Mouse (Mus musculus) limb, embryonic 14.5 days (tissue): ENCODE results near the gene Slc22a3. TPM values are rescaled to one million over a fixed set of nuclear protein-coding genes. Genes with fewer than 3 reads are reported as not detected.

ENCODE experiments used
- ATAC-seq: fragments of 200-750 bp; cut with Nextera tagmentation; 2 replicates; pipeline ENCODE4 v1.8.0; 2017; ENCODE audit warnings: low read depth, moderate number of reproducible peaks, moderate TSS enrichment; ENCODE audit not compliant: low FRiP score
- DNase-seq: peaks from one replicate; pipeline ENCODE4 v3.0.0-alpha.2; 2015; ENCODE audit warnings: low spot score
- H3K27ac ChIP-seq: fragments of 300-500 bp; sonication (generic); replicated peaks from 2 replicates; pipeline ENCODE4 v1.5.1; 2014; ENCODE audit warnings: low read depth, mild to moderate bottlenecking, low read length, moderate library complexity, mixed read lengths
- H3K27me3 ChIP-seq: fragments of 300-500 bp; sonication (generic); 2 replicates; pipeline ENCODE4 v1.6.1; 2014; ENCODE audit warnings: low read length, mixed read lengths; ENCODE audit not compliant: control insufficient read depth, insufficient read depth
- H3K36me3 ChIP-seq: fragments of 300-500 bp; sonication (generic); 2 replicates; pipeline ENCODE4 v1.6.1; 2014; ENCODE audit warnings: mild to moderate bottlenecking, low read length, moderate library complexity, mixed read lengths; ENCODE audit not compliant: control insufficient read depth, insufficient read depth
- H3K4me1 ChIP-seq: fragments of 300-500 bp; sonication (generic); 2 replicates; pipeline ENCODE4 v1.6.1; 2014; ENCODE audit warnings: antibody characterized with exemption, low read length, mixed read lengths; ENCODE audit not compliant: control insufficient read depth, insufficient read depth
- H3K4me2 ChIP-seq: fragments of 300-500 bp; sonication (generic); replicated peaks from 2 replicates; pipeline ENCODE4 v1.6.1; 2014; ENCODE audit warnings: low read depth, mild to moderate bottlenecking, low read length, moderate library complexity; ENCODE audit not compliant: severe bottlenecking
- H3K4me3 ChIP-seq: fragments of 300-500 bp; sonication (generic); replicated peaks from 2 replicates; pipeline ENCODE4 v1.5.1; 2014; ENCODE audit warnings: low read length
- H3K9ac ChIP-seq: fragments of 300-500 bp; sonication (generic); 2 replicates; pipeline ENCODE4 v1.6.1; 2014; ENCODE audit warnings: mild to moderate bottlenecking, low read depth, low read length, moderate library complexity; ENCODE audit not compliant: severe bottlenecking
- H3K9me3 ChIP-seq: fragments of 300-500 bp; sonication (generic); 2 replicates; pipeline ENCODE4 v1.6.1; 2016; ENCODE audit warnings: low read length; ENCODE audit not compliant: control insufficient read depth
- POLR2A ChIP-seq: fragments of 200-500 bp; IDR thresholded peaks from 2 replicates; pipeline ENCODE4 v1.8.0; 2012; ENCODE audit warnings: inconsistent platforms, mild to moderate bottlenecking, moderate library complexity, borderline replicate concordance; ENCODE audit not compliant: insufficient read depth, insufficient read length; ENCODE audit errors: extremely low read depth
- WGBS: fragments of 180-500 bp; shearing (Covaris S2); extraction: QIAGEN DNeasy Blood & Tissue Kit; methylation state at CpG from one replicate; pipeline ENCODE4 v1.1.7; 2014; 5-methylcytosine and 5-hydroxymethylcytosine counted together
- polyA plus RNA-seq, 2 experiments: library from polyadenylated mRNA; depleted of rRNA in 1 of 2; stranded (reverse) in 1 of 2; unstranded in 1 of 2; fragments of >200 nt; fragmentation: Nextera tagmentation in 1 of 2; extraction: Ambion mirVana in 1 of 2; gene quantifications; 2 replicates each; pipeline versions ENCODE4 v1.2.1 to v1.2.3; 2012 to 2014

The Slc22a3 gene
- polyA plus RNA-seq, 2 experiments = 1.5 to 2.2 TPM

GRCm38 (mm10) chr17:12373601-12374144 is 133.8 kb downstream of the Slc22a3 start:
- H3K9ac ChIP-seq = no peak overlapping the region
- H3K4me2 ChIP-seq = no peak overlapping the region
- H3K4me3 ChIP-seq = no peak overlapping the region
- 91% methylated on average over 3 of the region's 3 CpGs for WGBS
- TF ChIP-seq POLR2A = no peak
- DNase-seq = no peak
- no peaks in the 10 kb centered on the region for H3K27me3 ChIP-seq
- H3K4me1 ChIP-seq = 0 out of 2 replicates have a peak, but pooled peaks cover 2% of the 10 kb centered on the region
- H3K27ac ChIP-seq = no peak overlapping the region
- H3K36me3 ChIP-seq = no peaks in the 10 kb centered on the region
- no peak for ATAC-seq
- no peaks in the 10 kb centered on the region for H3K9me3 ChIP-seq

GRCm38 (mm10) chr17:12372021-12372420 is 135.5 kb downstream of the Slc22a3 start:
- no peaks in the 10 kb centered on the region for H3K9me3 ChIP-seq
- no peak overlapping the region for H3K4me2 ChIP-seq
- TF ChIP-seq POLR2A = no peak
- 30% methylated on average over 4 of the region's 4 CpGs for WGBS
- no peak for ATAC-seq
- 0 out of 2 replicates have a peak, but pooled peaks cover 2% of the 10 kb centered on the region for H3K4me1 ChIP-seq
- H3K27me3 ChIP-seq = no peaks in the 10 kb centered on the region
- H3K36me3 ChIP-seq = no peaks in the 10 kb centered on the region
- H3K27ac ChIP-seq = no peak overlapping the region
- H3K9ac ChIP-seq = no peak overlapping the region
- H3K4me3 ChIP-seq = no peak overlapping the region
- DNase-seq = peak; percentile 54

- H3K27ac ChIP-seq = no peak overlapping the region
- no peak overlapping the region for H3K9ac ChIP-seq
- H3K36me3 ChIP-seq = no peaks in the 10 kb centered on the region
- ATAC-seq (no peak), DNase-seq (peak; percentile 58)
- WGBS = 31% methylated on average over 10 of the region's 10 CpGs
- H3K4me3 ChIP-seq = no peak overlapping the region
- no peak for TF ChIP-seq POLR2A
- 0 out of 2 replicates have a peak overlapping the region, but pooled peaks have one; percentile 15 for H3K4me2 ChIP-seq
- H3K9me3 ChIP-seq = no peaks in the 10 kb centered on the region
- H3K27me3 ChIP-seq = no peaks in the 10 kb centered on the region
- 0 out of 2 replicates have a peak, but pooled peaks cover 2% of the 10 kb centered on the region for H3K4me1 ChIP-seq
Observed at GRCm38 (mm10) chr17:12371310-12371925, 136.1 kb downstream of the Slc22a3 start.

GRCm38 (mm10) chr17:12370289-12370688 is 137.2 kb downstream of the Slc22a3 start:
- DNase-seq (no peak), ATAC-seq (peak; percentile 36; the same call in 1 of the 2 replicates)
- H3K36me3 ChIP-seq = no peaks in the 10 kb centered on the region
- H3K4me3 ChIP-seq = no peak overlapping the region
- no peaks in the 10 kb centered on the region for H3K9me3 ChIP-seq
- no peak overlapping the region for H3K4me2 ChIP-seq
- H3K9ac ChIP-seq = no peak overlapping the region
- 66% methylated on average over 4 of the region's 4 CpGs for WGBS
- no peak for TF ChIP-seq POLR2A
- H3K27ac ChIP-seq = no peak overlapping the region
- no peaks in the 10 kb centered on the region for H3K27me3 ChIP-seq
- 0 out of 2 replicates have a peak, but pooled peaks cover 2% of the 10 kb centered on the region for H3K4me1 ChIP-seq

- Histone ChIP-seq H3K36me3 (no peaks in the 10 kb centered on the region), H3K27me3 (no peaks in the 10 kb centered on the region), H3K4me1 (0 out of 2 replicates have a peak, but pooled peaks cover 2% of the 10 kb centered on the region), H3K4me3 (no peak overlapping the region), H3K4me2 (no peak overlapping the region), H3K9ac (no peak overlapping the region), H3K27ac (no peak overlapping the region), H3K9me3 (no peaks in the 10 kb centered on the region)
- ATAC-seq (no peak), DNase-seq (no peak)
- TF ChIP-seq POLR2A = no peak
- WGBS = 47% methylated on average over 5 of the region's 5 CpGs
Observed at GRCm38 (mm10) chr17:12369393-12369792, 138.1 kb downstream of the Slc22a3 start.

Other genes starting within 250 kb of the Slc22a3 start
- gene Map3k4, start 188.9 kb downstream of the Slc22a3 start, polyA plus RNA-seq (2012; rRNA removed) = 28.6 and 28.9 TPM in 2 replicates
- 36.4 and 38.8 TPM in 2 replicates for gene Map3k4, start 188.9 kb downstream of the Slc22a3 start, polyA plus RNA-seq (2014; fragmentation: Nextera tagmentation; extraction: Ambion mirVana)
- gene Plg, start 129.1 kb downstream of the Slc22a3 start, polyA plus RNA-seq (2012; rRNA removed) = 0.04 and 0.20 TPM in 2 replicates
- gene Plg, start 129.1 kb downstream of the Slc22a3 start, polyA plus RNA-seq (2014; fragmentation: Nextera tagmentation; extraction: Ambion mirVana) = not detected in 2 replicates
- 0.04 TPM in 1 of 2 replicates, not detected in the other for gene Slc22a2, start 76.4 kb upstream of the Slc22a3 start, polyA plus RNA-seq (2012; rRNA removed)
- not detected in 2 replicates for gene Slc22a2, start 76.4 kb upstream of the Slc22a3 start, polyA plus RNA-seq (2014; fragmentation: Nextera tagmentation; extraction: Ambion mirVana)
- 0.14 and 0.18 TPM in 2 replicates for gene Slc22a1, start 168.1 kb upstream of the Slc22a3 start, polyA plus RNA-seq (2012; rRNA removed)
- not detected in 2 replicates for gene Slc22a1, start 168.1 kb upstream of the Slc22a3 start, polyA plus RNA-seq (2014; fragmentation: Nextera tagmentation; extraction: Ambion mirVana)